ENCODE assay signal across 8 mouse cellular contexts in the genomic region with DNA sequence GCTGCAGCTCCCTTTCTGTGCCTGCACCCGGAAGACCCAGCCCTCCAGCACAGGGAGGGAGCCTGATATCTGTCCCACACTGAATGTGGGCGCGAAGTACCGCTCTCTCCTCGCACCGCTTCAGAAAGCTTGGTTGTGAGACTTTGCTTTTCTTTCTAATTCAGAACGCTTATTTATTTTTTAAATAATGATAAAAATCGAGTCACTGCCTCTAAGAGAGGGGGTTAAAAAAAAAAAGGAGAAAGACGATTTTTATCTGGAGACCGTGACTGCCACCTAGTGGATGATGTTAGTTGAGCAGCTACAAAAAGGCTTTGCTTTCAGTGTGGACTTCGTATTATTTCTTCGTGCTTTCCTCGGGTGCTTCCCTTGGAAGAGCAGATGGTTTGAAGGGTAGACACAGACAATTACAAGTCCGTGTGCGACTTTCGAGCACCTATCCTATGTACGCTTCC. TPM values are rescaled to one million over a fixed set of nuclear protein-coding genes. Genes with fewer than 3 reads are reported as not detected.
DNase-seq lines count a peak whose midpoint lies in the region; ATAC-seq lines count a peak whose summit lies in the region.

No protein-coding gene starts in this region.

- peak; percentile 80 for ATAC-seq in forebrain, embryonic 11.5 days (replicated peaks; ENCODE audit: low FRiP score)
- ATAC-seq in hindbrain, embryonic 12.5 days (ENCODE audit: low FRiP score) = peak; percentile 84

- H3K27ac ChIP-seq in forebrain, embryonic 11.5 days (ENCODE audit: low read depth, low read length) = no peak overlapping the region
- H3K27ac ChIP-seq in hindbrain, embryonic 12.5 days = no peak overlapping the region

- WGBS in forebrain, embryonic 11.5 days = under 1% methylated on average over 17 of the region's 17 CpGs
- 1% methylated on average over 17 of the region's 17 CpGs for WGBS in hindbrain, embryonic 12.5 days

- peak; percentile 74 for DNase-seq in Muller cell, postnatal 12 days (ENCODE audit: inconsistent ontology term)
- peak; percentile 75 for DNase-seq in c-Kit-positive CD71-negative TER-119-negative erythroid progenitor cells, embryonic 14.5 days (ENCODE audit: low read depth)
- DNase-seq in forebrain, embryonic 11.5 days (ENCODE audit: low spot score) = peak; percentile 78
- peak; percentile 86 to 87 for DNase-seq in layer of hippocampus, postnatal 10 days (ENCODE audit: low spot score in 2 of 2)
- DNase-seq in lung, postnatal 10 days = peak; percentile 84
- peak; percentile 71 for DNase-seq in retina, postnatal 7 days (ENCODE audit: low read depth, low spot score)
- DNase-seq in yolk sac, embryonic 10.5 days (ENCODE audit: low spot score) = peak; percentile 55

- H3K27me3 ChIP-seq in forebrain, embryonic 11.5 days (ENCODE audit: control insufficient read depth, insufficient read depth, low read length) = no peaks in the 10 kb centered on the region
- H3K27me3 ChIP-seq in hindbrain, embryonic 12.5 days = peaks cover 8% of the 10 kb centered on the region

- H3K4me1 ChIP-seq in forebrain, embryonic 11.5 days (replicated peaks; ENCODE audit: control insufficient read depth, insufficient read depth, low read length) = peaks cover 5% of the 10 kb centered on the region; the same call in 1 of the 2 replicates
- peaks cover 7% of the 10 kb centered on the region for H3K4me1 ChIP-seq in hindbrain, embryonic 12.5 days

- H3K4me2 ChIP-seq in forebrain, embryonic 11.5 days (ENCODE audit: low read depth, low read length, severe bottlenecking) = peak overlapping the region; percentile 51
- H3K4me2 ChIP-seq in hindbrain, embryonic 12.5 days (replicated peaks) = peak overlapping the region; percentile 47

- no peaks in the 10 kb centered on the region for H3K36me3 ChIP-seq in forebrain, embryonic 11.5 days (ENCODE audit: control insufficient read depth, insufficient read depth, low read length)
- H3K36me3 ChIP-seq in hindbrain, embryonic 12.5 days = no peaks in the 10 kb centered on the region

- no peaks in the 10 kb centered on the region for H3K9me3 ChIP-seq in forebrain, embryonic 11.5 days (ENCODE audit: control insufficient read depth, low read length)
- no peaks in the 10 kb centered on the region for H3K9me3 ChIP-seq in hindbrain, embryonic 12.5 days (replicated peaks)

- peak overlapping the region; percentile 28 for H3K4me3 ChIP-seq in forebrain, embryonic 11.5 days (ENCODE audit: low read depth, low read length)
- peak overlapping the region; percentile 36 for H3K4me3 ChIP-seq in hindbrain, embryonic 12.5 days

- peak overlapping the region; percentile 51 for H3K9ac ChIP-seq in forebrain, embryonic 11.5 days (ENCODE audit: low read length)
- 0 out of 2 replicates have a peak overlapping the region, but pooled peaks have one; percentile 20 for H3K9ac ChIP-seq in hindbrain, embryonic 12.5 days

RNA-seq across cellular contexts. Expression of a gene that starts 16.0 kb away (rescaled TPM):
- 0.09 and 0.17 TPM in 2 replicates for polyA plus RNA-seq in forebrain, embryonic 11.5 days (2014; fragmentation: Nextera tagmentation; extraction: Ambion mirVana)
- 0.40 and 0.58 TPM in 2 replicates for polyA plus RNA-seq in hindbrain, embryonic 12.5 days (2016; fragmentation: Nextera tagmentation; extraction: Ambion mirVana)
- total RNA-seq in layer of hippocampus, postnatal 10 days (2021) = not detected

RNA-seq across cellular contexts. Expression of a gene that starts 50.9 kb away (rescaled TPM):
- 24.9 and 27.1 TPM in 2 replicates for polyA plus RNA-seq in forebrain, embryonic 11.5 days (2014; fragmentation: Nextera tagmentation; extraction: Ambion mirVana)
- polyA plus RNA-seq in hindbrain, embryonic 12.5 days (2016; fragmentation: Nextera tagmentation; extraction: Ambion mirVana) = 190 and 217 TPM in 2 replicates
- total RNA-seq in layer of hippocampus, postnatal 10 days (2021) = 100 to 1,000 TPM; 848 to 920 TPM
